Mouse (Mus musculus): ENCODE measurements at regions not wholly inside any gene's neighbourhood (a gene's known extent, or its start where the extent isn't known, plus 50 kb on each side); places are given as distances from the start of the nearest gene placed in this dataset.

DNA sequence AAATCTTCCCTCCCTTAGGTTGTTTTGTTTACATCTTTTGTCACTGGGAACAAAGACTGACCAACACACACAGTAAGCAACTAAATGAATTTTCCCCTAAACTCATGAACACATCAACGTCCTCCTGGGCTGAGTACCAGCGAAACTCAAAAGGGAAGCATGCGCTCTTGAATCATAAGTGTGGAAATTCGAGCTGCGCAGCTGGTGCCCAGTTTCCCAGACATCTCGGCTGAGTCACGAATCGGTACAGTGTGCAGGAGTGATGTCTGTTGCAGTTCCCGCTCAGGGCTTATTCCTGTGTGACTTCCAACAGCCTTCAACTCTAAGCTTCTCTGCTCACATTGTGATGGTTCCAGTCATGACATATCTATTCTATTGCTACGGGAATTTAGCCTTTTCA, 77.7 kb upstream of the Ccdc122 start:
- TF ChIP-seq EP300 (IDR thresholded peaks at IDR 0.05; ENCODE audit: insufficient read depth, low read depth, low read length) (no peak), CTCF (IDR thresholded peaks at IDR 0.05; ENCODE audit: low read depth, low read length) (no peak), POLR2A (IDR thresholded peaks at IDR 0.05; ENCODE audit: insufficient read depth, low read length) (no peak)

All from ES-Bruce4 (cell line).